Mouse (Mus musculus) spleen, adult 2 months (tissue): Measurements from ENCODE around the gene Kidins220.

Experiments used
- CTCF ChIP-seq: fragments of 200-500 bp; IDR thresholded peaks from 2 replicates; pipeline ENCODE4 v1.5.1; 2011; ENCODE audit warnings: mild to moderate bottlenecking, inconsistent platforms; ENCODE audit not compliant: insufficient read depth, insufficient read length, insufficient replicate concordance; ENCODE audit errors: extremely low read depth
- POLR2A ChIP-seq: fragments of 200-500 bp; IDR thresholded peaks from 2 replicates; pipeline ENCODE4 v1.6.1; 2011; ENCODE audit warnings: low read depth, low read length, inconsistent platforms

DNA sequence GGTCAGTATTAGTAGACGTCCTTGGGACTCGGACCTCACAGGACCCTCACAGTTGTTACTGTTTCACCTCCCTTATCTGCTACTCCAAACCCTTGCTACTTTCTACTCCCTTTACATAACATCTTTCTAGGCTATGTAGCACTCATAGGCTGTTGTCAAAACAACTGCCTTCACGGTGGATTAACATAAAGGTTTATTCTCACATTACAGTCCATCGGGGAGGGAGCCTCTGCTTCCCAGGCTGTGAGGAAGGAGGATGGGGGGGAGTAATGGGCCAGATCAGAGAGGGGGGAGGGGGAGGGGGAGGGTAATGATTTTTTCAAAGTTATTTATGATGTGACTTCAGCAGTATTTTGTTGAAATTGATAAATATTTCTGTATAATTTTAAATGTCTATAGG is 49.0 kb upstream of the Kidins220 start:
- no peak for TF ChIP-seq POLR2A
- no peak for TF ChIP-seq CTCF
